Mouse (Mus musculus) liver, embryonic 12.5 days (tissue): ENCODE measurements at regions not wholly inside any gene's neighbourhood (a gene's known extent, or its start where the extent isn't known, plus 50 kb on each side); places are given as distances from the start of the nearest gene placed in this dataset.

Source experiments
- ATAC-seq: fragments of 200-750 bp; cut with Nextera tagmentation; 2 replicates; pipeline ENCODE4 v1.8.0; 2017; ENCODE audit warnings: moderate number of reproducible peaks, mild to moderate bottlenecking, moderate library complexity
- H3K27ac ChIP-seq: fragments of 300-500 bp; sonication (generic); 2 replicates; pipeline ENCODE4 v1.5.1; 2016; ENCODE audit warnings: mild to moderate bottlenecking
- H3K27me3 ChIP-seq: fragments of 300-500 bp; sonication (generic); replicated peaks from 2 replicates; pipeline ENCODE4 v1.6.1; 2016; ENCODE audit warnings: mild to moderate bottlenecking, moderate library complexity
- H3K36me3 ChIP-seq: fragments of 300-500 bp; sonication (generic); 2 replicates; pipeline ENCODE4 v1.6.1; 2016; ENCODE audit warnings: mild to moderate bottlenecking, moderate library complexity
- H3K4me1 ChIP-seq: fragments of 300-500 bp; sonication (generic); 2 replicates; pipeline ENCODE4 v1.6.1; 2016
- H3K4me2 ChIP-seq: fragments of 300-500 bp; sonication (generic); 2 replicates; pipeline ENCODE4 v1.6.1; 2016; ENCODE audit warnings: mild to moderate bottlenecking, moderate library complexity
- H3K4me3 ChIP-seq: fragments of 300-500 bp; sonication (generic); 2 replicates; pipeline ENCODE4 v1.5.1; 2016; ENCODE audit warnings: mild to moderate bottlenecking, moderate library complexity
- H3K9ac ChIP-seq: fragments of 300-500 bp; sonication (generic); 2 replicates; pipeline ENCODE4 v1.6.1; 2016; ENCODE audit warnings: mild to moderate bottlenecking, moderate library complexity
- H3K9me3 ChIP-seq: fragments of 300-500 bp; sonication (generic); replicated peaks from 2 replicates; pipeline ENCODE4 v1.6.1; 2016; ENCODE audit warnings: mild to moderate bottlenecking, moderate library complexity
- WGBS: fragments of 180-500 bp; shearing (Covaris S2); methylation state at CpG from one replicate; pipeline ENCODE4 v1.1.7; 2016; ENCODE audit not compliant: insufficient replicate concordance; 5-methylcytosine and 5-hydroxymethylcytosine counted together

DNA sequence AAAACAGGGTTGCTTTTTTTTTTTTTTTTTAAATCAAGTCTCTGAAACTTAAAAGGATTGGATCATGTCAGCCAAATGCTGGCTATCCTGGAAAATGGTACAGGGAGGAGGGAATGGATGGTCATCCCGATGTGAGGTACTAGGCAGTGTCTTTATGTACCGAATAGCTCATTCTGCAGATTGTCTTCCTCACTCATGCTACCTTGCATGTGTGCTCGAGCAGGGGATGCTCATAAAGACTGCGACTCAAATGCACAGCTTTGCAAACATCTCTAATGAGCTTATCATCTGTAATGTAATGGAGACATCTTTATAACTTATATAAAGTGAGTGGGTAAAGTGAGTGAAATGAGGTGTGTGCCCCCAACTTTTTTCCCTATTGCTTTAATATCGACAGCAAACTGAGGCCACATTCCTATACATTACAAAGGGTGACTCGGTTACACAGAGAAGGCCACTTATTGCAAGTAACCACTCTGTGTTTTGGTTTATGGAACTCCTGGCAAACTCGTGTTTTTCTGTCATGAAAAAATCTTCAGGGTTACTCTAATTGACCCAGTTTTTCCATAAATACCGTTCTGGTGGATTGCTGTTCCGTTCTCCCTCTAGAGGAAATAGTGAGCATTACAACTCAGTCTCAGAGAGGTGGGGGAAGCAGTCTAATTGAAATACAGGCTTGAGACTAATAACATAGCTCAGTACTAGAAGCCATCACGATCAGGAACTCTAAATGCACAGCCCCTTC lies 319.4 kb upstream of the Dcn start:
- 47% methylated on average over 10 of the region's 10 CpGs for WGBS
- no peak overlapping the region for H3K4me2 ChIP-seq

DNA sequence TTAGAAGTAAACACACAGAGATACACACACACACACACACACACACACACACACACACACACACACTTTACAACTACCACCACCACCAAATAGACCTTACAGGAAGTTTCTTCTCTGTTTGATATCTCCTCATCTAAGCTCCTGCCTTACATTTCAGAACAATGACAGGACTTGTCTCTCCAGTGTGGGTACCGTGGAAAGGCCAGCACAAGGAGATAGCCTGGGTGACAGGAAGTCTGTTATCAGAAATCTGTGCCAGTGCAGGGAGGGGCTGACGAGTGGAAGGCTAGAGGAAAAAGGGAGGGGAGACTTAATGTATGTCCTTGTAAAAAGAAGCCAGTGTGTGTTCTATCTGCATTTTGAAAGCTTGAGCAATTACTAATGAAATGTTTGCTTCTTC lies 318.5 kb upstream of the Dcn start:
- 6% methylated on average over 2 of the region's 2 CpGs for WGBS
- no peak overlapping the region for H3K4me2 ChIP-seq
- no peak for ATAC-seq
- no peak overlapping the region for H3K9ac ChIP-seq
- no peaks in the 10 kb centered on the region for H3K36me3 ChIP-seq
- H3K27me3 ChIP-seq: no peaks in the 10 kb centered on the region
- H3K27ac ChIP-seq: no peak overlapping the region
- H3K9me3 ChIP-seq: no peaks in the 10 kb centered on the region
- no peaks in the 10 kb centered on the region for H3K4me1 ChIP-seq
- H3K4me3 ChIP-seq: no peak overlapping the region

More for the DNA sequence above, 319.4 kb upstream of the Dcn start:
- Histone ChIP-seq H3K4me1 (no peaks in the 10 kb centered on the region), H3K27ac (no peak overlapping the region), H3K36me3 (no peaks in the 10 kb centered on the region), H3K4me3 (no peak overlapping the region), H3K27me3 (no peaks in the 10 kb centered on the region), H3K9me3 (no peaks in the 10 kb centered on the region), H3K9ac (no peak overlapping the region)
- no peak for ATAC-seq

DNA sequence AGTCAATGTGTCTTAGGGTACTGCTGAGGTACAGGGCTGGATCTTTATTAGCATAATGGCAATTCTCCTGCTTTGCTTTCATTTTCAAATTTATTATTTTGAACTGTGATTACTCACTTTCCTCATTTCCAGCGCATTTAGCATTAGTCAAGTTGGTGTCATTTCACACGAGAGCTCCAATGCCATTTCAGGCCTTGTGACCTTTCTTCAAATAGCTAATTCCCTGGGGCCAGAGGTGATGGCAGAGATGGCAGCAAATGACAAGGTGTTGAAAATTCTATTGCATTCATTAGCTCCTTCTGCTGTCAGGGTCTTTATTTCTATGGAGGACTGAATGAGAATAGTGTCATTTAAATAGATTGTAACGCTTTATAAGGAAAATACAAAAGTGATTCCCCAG lies 300.9 kb upstream of the Dcn start:
- H3K4me2 ChIP-seq: no peak overlapping the region
- ATAC-seq: no peak
- WGBS: 67% methylated on average over 3 of the region's 3 CpGs
- no peaks in the 10 kb centered on the region for H3K36me3 ChIP-seq
- no peaks in the 10 kb centered on the region for H3K27me3 ChIP-seq
- no peak overlapping the region for H3K9ac ChIP-seq
- no peak overlapping the region for H3K4me3 ChIP-seq
- H3K9me3 ChIP-seq: no peaks in the 10 kb centered on the region
- no peaks in the 10 kb centered on the region for H3K4me1 ChIP-seq
- no peak overlapping the region for H3K27ac ChIP-seq

DNA sequence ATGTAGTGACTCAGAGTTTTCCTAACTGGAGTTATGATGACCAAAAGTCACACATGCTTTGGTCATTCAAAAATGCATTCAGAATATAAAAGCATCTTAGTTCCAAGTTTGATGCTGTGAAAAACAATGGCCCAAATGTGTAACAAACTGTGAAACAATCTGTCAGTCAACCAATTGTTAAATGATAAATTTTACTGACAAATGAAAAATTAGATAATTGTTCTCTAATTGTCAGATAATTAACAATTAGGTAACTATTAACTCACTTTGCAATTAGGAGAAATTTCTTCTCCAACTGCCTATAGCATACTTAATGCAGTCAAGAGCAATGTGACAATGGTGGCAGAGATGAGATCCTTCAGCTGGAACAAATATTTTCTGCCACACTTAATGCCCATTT lies 289.7 kb upstream of the Dcn start:
- H3K4me3 ChIP-seq: no peak overlapping the region

DNA sequence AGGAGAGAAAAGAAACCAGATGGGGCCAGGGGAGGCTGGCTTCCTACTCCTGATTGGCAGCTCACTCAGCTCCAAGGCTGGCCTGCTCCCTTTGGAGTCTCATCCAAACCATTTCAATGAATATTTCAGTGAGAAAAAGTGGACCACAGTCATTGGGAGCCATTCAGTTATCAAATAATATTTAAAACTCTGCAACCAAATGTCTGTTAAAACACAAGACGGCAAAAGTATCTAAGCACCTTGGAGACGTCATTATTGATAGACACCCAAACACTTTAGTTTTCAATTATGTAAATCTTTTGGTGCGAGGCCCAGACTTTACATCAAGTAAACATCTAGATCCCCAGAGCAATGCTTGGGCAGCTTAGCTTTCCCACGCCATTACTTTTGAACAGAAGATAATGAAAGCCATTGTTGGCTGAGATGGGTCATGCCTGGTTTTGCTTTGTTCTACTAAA lies 268.1 kb upstream of the Dcn start:
- H3K4me2 ChIP-seq: no peak overlapping the region
- H3K4me3 ChIP-seq: no peak overlapping the region
- 77% methylated on average over 4 of the region's 4 CpGs for WGBS
- H3K27ac ChIP-seq: no peak overlapping the region
- H3K9ac ChIP-seq: no peak overlapping the region
- H3K36me3 ChIP-seq: no peaks in the 10 kb centered on the region
- ATAC-seq: no peak
- H3K4me1 ChIP-seq: no peaks in the 10 kb centered on the region
- no peaks in the 10 kb centered on the region for H3K9me3 ChIP-seq
- H3K27me3 ChIP-seq: no peaks in the 10 kb centered on the region

More for the DNA sequence above, 289.7 kb upstream of the Dcn start:
- no peak overlapping the region for H3K4me2 ChIP-seq
- H3K36me3 ChIP-seq: no peaks in the 10 kb centered on the region
- ATAC-seq: no peak
- H3K27ac ChIP-seq: no peak overlapping the region
- no peaks in the 10 kb centered on the region for H3K4me1 ChIP-seq
- H3K9ac ChIP-seq: no peak overlapping the region
- no peaks in the 10 kb centered on the region for H3K9me3 ChIP-seq
- no peaks in the 10 kb centered on the region for H3K27me3 ChIP-seq

DNA sequence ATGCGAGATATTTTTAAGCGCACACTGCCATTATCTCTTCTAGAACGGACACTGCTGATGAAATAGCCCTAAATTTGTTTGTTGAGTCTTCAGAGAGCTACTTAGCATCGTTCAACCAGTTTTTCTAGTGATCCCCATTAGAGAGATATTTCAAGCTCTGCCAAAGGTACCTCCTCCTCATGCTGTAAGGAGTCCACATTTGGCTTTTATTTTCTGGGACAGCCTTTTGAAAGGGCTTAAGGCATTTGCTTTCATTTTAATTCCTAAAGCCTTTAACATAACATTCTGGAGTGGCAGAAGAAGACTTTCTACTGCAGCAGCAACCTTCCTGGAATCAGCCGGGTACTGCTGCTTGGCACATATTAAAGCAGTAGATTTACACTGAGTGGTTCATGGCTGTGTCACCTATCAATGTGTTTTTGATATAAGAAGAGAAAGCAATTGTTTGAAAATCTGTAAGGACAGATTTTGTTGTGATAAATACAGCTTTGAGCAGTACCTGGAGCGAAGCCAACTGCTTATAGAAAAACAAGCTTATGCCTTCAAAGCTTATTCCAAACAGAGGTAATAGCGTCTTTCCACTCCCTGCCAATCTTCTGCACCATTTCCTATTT lies 267.5 kb upstream of the Dcn start:
- Histone ChIP-seq H3K4me2 (no peak overlapping the region), H3K9me3 (no peaks in the 10 kb centered on the region), H3K9ac (no peak overlapping the region), H3K4me1 (no peaks in the 10 kb centered on the region), H3K27me3 (no peaks in the 10 kb centered on the region), H3K36me3 (no peaks in the 10 kb centered on the region), H3K27ac (no peak overlapping the region), H3K4me3 (no peak overlapping the region)
- 73% methylated on average over 7 of the region's 7 CpGs for WGBS
- no peak for ATAC-seq

DNA sequence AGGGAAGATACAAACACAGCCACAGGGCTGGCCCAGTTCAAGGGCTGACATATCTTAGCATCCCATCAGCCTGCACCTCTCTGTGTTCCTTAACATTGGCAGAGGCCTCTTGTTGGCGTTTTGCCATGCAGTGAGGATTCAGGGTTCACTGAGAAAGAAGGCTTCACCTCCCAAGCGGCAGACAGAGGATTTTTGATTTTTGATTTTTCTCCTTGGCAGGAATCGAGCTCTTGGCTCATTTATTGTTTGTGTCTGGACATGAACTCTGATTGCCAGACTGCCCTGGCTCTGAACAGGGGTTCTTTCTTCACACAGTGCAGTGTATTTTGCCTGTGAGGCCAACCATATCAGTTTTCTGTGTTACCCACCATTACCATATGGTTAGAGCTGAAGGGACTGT lies 259.9 kb upstream of the Dcn start:
- no peak overlapping the region for H3K27ac ChIP-seq
- no peaks in the 10 kb centered on the region for H3K27me3 ChIP-seq
- WGBS: 61% methylated on average over 3 of the region's 3 CpGs
- no peaks in the 10 kb centered on the region for H3K9me3 ChIP-seq
- no peaks in the 10 kb centered on the region for H3K4me1 ChIP-seq
- no peak overlapping the region for H3K4me3 ChIP-seq
- H3K4me2 ChIP-seq: no peak overlapping the region
- H3K36me3 ChIP-seq: no peaks in the 10 kb centered on the region
- no peak for ATAC-seq
- H3K9ac ChIP-seq: no peak overlapping the region

DNA sequence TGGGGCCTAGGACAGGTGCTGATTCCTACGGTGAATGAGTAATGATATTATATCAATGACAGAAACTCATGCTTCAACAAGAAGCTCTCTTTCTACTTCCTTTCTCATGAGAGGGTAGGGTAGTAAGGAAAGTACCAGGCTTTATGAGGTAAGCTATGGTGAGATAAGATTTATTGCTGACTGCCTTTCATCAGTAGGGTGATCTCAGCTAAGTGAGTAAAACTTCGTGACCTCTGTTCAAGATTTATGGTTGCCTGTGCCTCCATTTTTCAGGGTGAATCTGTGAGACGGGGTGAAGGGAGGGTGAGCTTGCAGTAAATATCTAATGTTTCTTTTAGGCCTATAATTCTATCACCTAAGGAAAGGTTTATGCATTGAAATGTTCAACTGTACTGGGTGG lies 259.0 kb upstream of the Dcn start:
- Histone ChIP-seq H3K36me3 (no peaks in the 10 kb centered on the region), H3K27ac (no peak overlapping the region), H3K4me2 (no peak overlapping the region), H3K4me1 (no peaks in the 10 kb centered on the region), H3K9me3 (no peaks in the 10 kb centered on the region), H3K9ac (no peak overlapping the region), H3K27me3 (no peaks in the 10 kb centered on the region), H3K4me3 (no peak overlapping the region)
- ATAC-seq: no peak
- 61% methylated on average over 3 of the region's 3 CpGs for WGBS

DNA sequence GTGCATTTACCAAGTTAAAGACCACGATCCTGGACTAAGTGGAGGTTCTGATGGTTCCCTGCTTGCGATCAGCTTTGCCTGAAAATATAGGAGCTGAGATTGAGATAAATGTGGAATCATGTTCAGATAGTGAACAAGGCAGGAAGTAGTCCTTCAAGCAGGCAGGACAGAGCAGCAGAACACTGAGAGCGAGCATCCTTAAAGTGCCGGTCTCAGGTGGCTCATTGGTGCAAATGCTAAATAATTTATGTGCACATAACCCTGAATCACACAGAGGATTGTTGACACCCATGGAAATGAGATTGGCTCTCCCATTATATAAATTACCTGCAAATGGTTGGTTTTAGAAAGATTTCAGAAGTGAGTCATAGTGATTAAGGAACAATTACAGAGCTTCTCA lies 243.8 kb upstream of the Dcn start:
- ATAC-seq: no peak
- H3K27ac ChIP-seq: no peak overlapping the region
- no peak overlapping the region for H3K4me2 ChIP-seq
- H3K27me3 ChIP-seq: no peaks in the 10 kb centered on the region
- no peaks in the 10 kb centered on the region for H3K36me3 ChIP-seq
- 73% methylated on average over 4 of the region's 4 CpGs for WGBS
- no peak overlapping the region for H3K4me3 ChIP-seq
- no peak overlapping the region for H3K9ac ChIP-seq
- H3K4me1 ChIP-seq: no peaks in the 10 kb centered on the region
- no peaks in the 10 kb centered on the region for H3K9me3 ChIP-seq

DNA sequence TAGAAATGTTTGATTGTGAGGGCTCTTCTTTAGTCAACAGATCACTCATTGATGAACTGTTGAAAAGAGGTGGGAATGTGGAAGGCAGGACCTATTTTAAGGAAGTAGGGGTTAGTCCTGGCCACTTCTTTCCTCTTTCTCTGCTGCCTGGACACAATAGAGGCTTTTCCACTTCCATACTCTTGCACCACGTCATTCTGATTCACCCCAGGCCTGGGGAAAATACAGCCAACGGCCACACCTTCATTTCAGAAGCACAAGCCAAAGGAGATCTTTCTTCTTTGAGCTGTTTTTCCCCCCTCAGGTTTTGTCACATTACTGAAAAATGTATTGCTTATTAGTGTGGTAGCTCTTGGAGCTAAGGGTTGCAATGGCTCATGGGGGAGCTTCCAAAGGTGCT lies 237.9 kb upstream of the Dcn start:
- Histone ChIP-seq H3K36me3 (no peaks in the 10 kb centered on the region), H3K27ac (no peak overlapping the region), H3K4me2 (no peak overlapping the region), H3K9me3 (no peaks in the 10 kb centered on the region), H3K27me3 (no peaks in the 10 kb centered on the region), H3K9ac (no peak overlapping the region), H3K4me3 (no peak overlapping the region), H3K4me1 (no peaks in the 10 kb centered on the region)
- WGBS: 30% methylated on average over 2 of the region's 2 CpGs
- no peak for ATAC-seq

DNA sequence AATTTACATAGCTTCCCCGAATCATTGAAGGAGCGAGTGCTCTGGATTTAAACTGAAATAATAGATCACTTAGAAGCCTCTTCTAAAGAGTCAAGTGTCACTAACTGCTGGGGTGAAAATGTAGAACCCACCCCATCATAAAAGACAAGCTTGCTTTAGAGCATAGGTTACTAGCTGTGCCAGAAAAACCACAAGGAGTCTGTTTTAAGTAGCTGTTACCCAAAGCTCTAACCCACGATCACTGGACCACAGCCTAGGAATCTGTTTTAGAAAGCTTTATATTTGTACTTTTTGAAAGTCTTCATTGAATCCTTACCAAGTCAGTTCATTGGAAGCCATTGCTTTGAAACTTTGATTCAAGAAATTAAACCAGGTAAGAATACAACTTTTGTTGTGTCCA lies 233.7 kb upstream of the Dcn start:
- Histone ChIP-seq H3K4me3 (no peak overlapping the region), H3K27ac (no peak overlapping the region), H3K4me1 (no peaks in the 10 kb centered on the region), H3K9ac (no peak overlapping the region), H3K27me3 (no peaks in the 10 kb centered on the region), H3K4me2 (no peak overlapping the region), H3K9me3 (no peaks in the 10 kb centered on the region), H3K36me3 (no peaks in the 10 kb centered on the region)
- no peak for ATAC-seq
- WGBS: 70% methylated on average over 3 of the region's 3 CpGs

DNA sequence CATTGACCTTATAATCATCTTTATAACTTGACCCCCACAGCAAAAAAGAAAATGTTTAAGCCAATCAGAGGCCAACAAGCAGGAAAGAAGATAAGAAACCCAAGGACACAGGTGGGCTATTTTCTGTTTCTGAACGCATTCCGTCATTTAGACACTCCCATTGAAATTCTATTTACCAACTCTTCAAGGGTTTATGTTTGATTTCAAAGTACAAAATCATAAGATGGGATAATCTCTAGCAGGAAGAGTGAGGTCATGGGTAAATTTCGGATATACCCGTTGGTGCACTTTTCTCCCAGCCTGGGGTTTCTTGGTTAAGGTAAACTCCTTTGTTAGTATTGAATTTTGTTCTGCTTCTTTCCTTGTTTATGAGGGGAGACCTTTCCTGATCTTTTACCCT lies 230.9 kb upstream of the Dcn start:
- Histone ChIP-seq H3K27ac (no peak overlapping the region), H3K4me1 (no peaks in the 10 kb centered on the region), H3K4me2 (no peak overlapping the region), H3K27me3 (no peaks in the 10 kb centered on the region), H3K4me3 (no peak overlapping the region), H3K9me3 (no peaks in the 10 kb centered on the region), H3K36me3 (no peaks in the 10 kb centered on the region), H3K9ac (no peak overlapping the region)
- WGBS: 56% methylated on average over 4 of the region's 4 CpGs
- no peak for ATAC-seq

DNA sequence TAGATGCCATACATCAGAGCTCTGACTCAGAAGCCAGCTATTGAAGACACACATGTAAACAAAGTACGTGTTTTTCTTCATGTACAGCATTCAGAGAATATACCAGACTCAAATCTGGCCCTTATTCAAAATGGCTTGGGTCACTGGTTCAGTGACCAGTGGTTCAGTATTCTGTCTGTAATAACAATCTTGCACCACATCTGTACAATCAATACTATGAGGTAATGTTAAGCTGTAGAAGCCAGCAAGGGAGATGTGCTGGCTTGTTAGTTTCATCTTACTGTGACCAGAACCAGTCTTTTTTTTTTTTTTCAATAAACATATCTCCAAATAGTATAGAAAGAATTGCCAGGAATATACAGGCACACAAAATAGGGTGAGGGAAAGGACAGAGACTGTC lies 229.6 kb upstream of the Dcn start:
- H3K27ac ChIP-seq: no peak overlapping the region
- WGBS: 57% methylated on average over 1 of the region's 1 CpGs
- H3K4me2 ChIP-seq: no peak overlapping the region
- no peak overlapping the region for H3K9ac ChIP-seq
- no peak overlapping the region for H3K4me3 ChIP-seq
- H3K27me3 ChIP-seq: no peaks in the 10 kb centered on the region
- H3K36me3 ChIP-seq: no peaks in the 10 kb centered on the region
- no peaks in the 10 kb centered on the region for H3K4me1 ChIP-seq
- no peaks in the 10 kb centered on the region for H3K9me3 ChIP-seq
- ATAC-seq: no peak
